In genomic region chr3:49929496-49929895, GRCm38 (mm10) we compare ENCODE assay signal across 23 mouse cellular contexts.
A peak's percentile ranks its signal among the peaks of the same experiment; 100 is the strongest.
DNase-seq lines count a peak whose midpoint lies in the region; ATAC-seq and TF ChIP-seq lines count a peak whose summit lies in the region.
"Had no signal": no experiment of that assay in that cellular context is flagged by ENCODE, and none has a peak within 500 bp of the region (broad histone marks: within the 10 kb centered on the region; RNA-seq: fewer than 3 reads in every experiment).

No protein-coding gene starts in this region.

- no peaks in the 10 kb centered on the region for H3K9me3 ChIP-seq in embryonic facial prominence, embryonic 10.5 days
- no peaks in the 10 kb centered on the region for H3K9me3 ChIP-seq in embryonic facial prominence, embryonic 14.5 days (ENCODE audit: control insufficient read depth, low read length)
- no peaks in the 10 kb centered on the region for H3K9me3 ChIP-seq in limb, embryonic 14.5 days (ENCODE audit: control insufficient read depth, low read length)
- H3K9me3 ChIP-seq: heart, embryonic 13.5 days; liver, embryonic 13.5 days; neural tube, embryonic 12.5 days had no signal

- peak; percentile 28 for DNase-seq in heart, adult 8-10 months (ENCODE audit: low spot score)
- no peak for DNase-seq in heart, postnatal 25 days (ENCODE audit: low spot score)
- no peak for DNase-seq in embryonic facial prominence, embryonic 10.5 days (ENCODE audit: low spot score)
- no peak for DNase-seq in embryonic facial prominence, embryonic 14.5 days (ENCODE audit: low spot score)
- DNase-seq in limb, embryonic 14.5 days (ENCODE audit: low spot score) = no peak
- DNase-seq in urinary bladder, postnatal 14 days (ENCODE audit: low spot score) = no peak
- DNase-seq in testis, postnatal 10 days (ENCODE audit: low spot score) = no peak
- DNase-seq: adrenal gland, postnatal 36 days; cerebellum, adult 9-10 months; forebrain, postnatal 0 days; kidney, adult 18-20 months; liver, embryonic 13.5 days; lung, adult 2 months; lung, postnatal 14 days; midbrain, embryonic 14.5 days; right cerebral cortex, postnatal 25 days; spleen, adult 18-20 months; thymus, postnatal 25 days had no signal

- H3K36me3 ChIP-seq in embryonic facial prominence, embryonic 10.5 days (replicated peaks) = no peaks in the 10 kb centered on the region
- no peaks in the 10 kb centered on the region for H3K36me3 ChIP-seq in embryonic facial prominence, embryonic 14.5 days (ENCODE audit: control insufficient read depth, insufficient read depth, low read length)
- no peaks in the 10 kb centered on the region for H3K36me3 ChIP-seq in limb, embryonic 14.5 days (ENCODE audit: control insufficient read depth, insufficient read depth, low read length)
- H3K36me3 ChIP-seq: heart, embryonic 13.5 days; liver, embryonic 13.5 days; neural tube, embryonic 12.5 days had no signal

- H3K4me3 ChIP-seq in embryonic facial prominence, embryonic 10.5 days = no peak overlapping the region
- no peak overlapping the region for H3K4me3 ChIP-seq in embryonic facial prominence, embryonic 14.5 days (ENCODE audit: low read depth, low read length)
- H3K4me3 ChIP-seq in limb, embryonic 14.5 days (replicated peaks; ENCODE audit: low read length) = no peak overlapping the region
- H3K4me3 ChIP-seq: heart, embryonic 13.5 days; left cerebral cortex, adult 2 months; liver, embryonic 13.5 days; neural tube, embryonic 12.5 days had no signal

- intact Hi-C loops in heart, postnatal 25 days (cut with DNase I) = loop anchor here (10.0 kb wide), 1 partner anchor 175 kb away; the partner anchor contains the start of gene Pcdh18

- H3K9ac ChIP-seq in embryonic facial prominence, embryonic 14.5 days (ENCODE audit: low read depth, low read length) = no peak overlapping the region
- no peak overlapping the region for H3K9ac ChIP-seq in limb, embryonic 14.5 days (ENCODE audit: low read depth, low read length, severe bottlenecking)
- H3K9ac ChIP-seq: forebrain, postnatal 0 days; heart, embryonic 13.5 days; hindbrain, embryonic 14.5 days; liver, embryonic 13.5 days; neural tube, embryonic 12.5 days had no signal

- no peak overlapping the region for H3K4me2 ChIP-seq in embryonic facial prominence, embryonic 14.5 days (ENCODE audit: low read depth, low read length)
- H3K4me2 ChIP-seq in limb, embryonic 14.5 days (replicated peaks; ENCODE audit: low read depth, low read length, severe bottlenecking) = no peak overlapping the region
- H3K4me2 ChIP-seq: heart, embryonic 13.5 days; hindbrain, embryonic 14.5 days; liver, embryonic 13.5 days; neural tube, embryonic 12.5 days had no signal

- no peak for ATAC-seq in embryonic facial prominence, embryonic 14.5 days (ENCODE audit: low read depth)
- ATAC-seq in limb, embryonic 14.5 days (ENCODE audit: low FRiP score, low read depth) = no peak
- ATAC-seq: forebrain, postnatal 0 days; inflammation-experienced regulatory T-cells, adult 6 months had no signal

- TF ChIP-seq POLR2A in limb, embryonic 14.5 days (IDR thresholded peaks at IDR 0.05; ENCODE audit: borderline replicate concordance, extremely low read depth, insufficient read depth, insufficient read length) = no peak

- peaks cover 25% of the 10 kb centered on the region for H3K4me1 ChIP-seq in embryonic facial prominence, embryonic 10.5 days
- H3K4me1 ChIP-seq in embryonic facial prominence, embryonic 14.5 days (ENCODE audit: control insufficient read depth, insufficient read depth, low read length) = peaks cover 16% of the 10 kb centered on the region; the same call in 1 of the 2 replicates
- H3K4me1 ChIP-seq in limb, embryonic 14.5 days (ENCODE audit: control insufficient read depth, insufficient read depth, low read length) = peaks cover 15% of the 10 kb centered on the region
- H3K4me1 ChIP-seq: heart, embryonic 13.5 days; liver, embryonic 13.5 days; neural tube, embryonic 12.5 days had no signal

- no peaks in the 10 kb centered on the region for H3K27me3 ChIP-seq in embryonic facial prominence, embryonic 10.5 days (replicated peaks; ENCODE audit: low read depth, poor library complexity, severe bottlenecking)
- no peaks in the 10 kb centered on the region for H3K27me3 ChIP-seq in embryonic facial prominence, embryonic 14.5 days (replicated peaks; ENCODE audit: control insufficient read depth, insufficient read depth, low read length)
- no peaks in the 10 kb centered on the region for H3K27me3 ChIP-seq in limb, embryonic 14.5 days (ENCODE audit: control insufficient read depth, insufficient read depth, low read length)
- H3K27me3 ChIP-seq: heart, embryonic 13.5 days; liver, embryonic 13.5 days; neural tube, embryonic 12.5 days had no signal

- H3K27ac ChIP-seq in embryonic facial prominence, embryonic 10.5 days (replicated peaks) = peak overlapping the region; percentile 73
- peak overlapping the region; percentile 61 for H3K27ac ChIP-seq in embryonic facial prominence, embryonic 14.5 days (replicated peaks; ENCODE audit: low read depth, low read length)
- H3K27ac ChIP-seq in limb, embryonic 14.5 days (replicated peaks; ENCODE audit: low read depth, low read length) = peak overlapping the region; percentile 38; the same call in 1 of the 2 replicates
- H3K27ac ChIP-seq: heart, embryonic 13.5 days; hindbrain, embryonic 14.5 days; left cerebral cortex, adult 2 months; liver, embryonic 13.5 days; neural tube, embryonic 12.5 days had no signal
